Comparison of ENCODE assay signal across 8 mouse cellular contexts in genomic region chr16:34114665-34115064, GRCm38 (mm10).
DNase-seq lines count a peak whose midpoint lies in the region; ATAC-seq and TF ChIP-seq lines count a peak whose summit lies in the region.

No protein-coding gene starts in this region.

- no peaks in the 10 kb centered on the region for H3K36me3 ChIP-seq in intestine, postnatal 0 days (ENCODE audit: control insufficient read depth, insufficient read depth)
- H3K36me3 ChIP-seq in limb, embryonic 13.5 days, result 0 out of 2 replicates have a peak, but pooled peaks cover 6% of the 10 kb centered on the region
- H3K36me3 ChIP-seq in midbrain, postnatal 0 days (ENCODE audit: insufficient read depth, low read length), result peaks cover 10% of the 10 kb centered on the region; the same call in 1 of the 2 replicates

- peaks cover 9% of the 10 kb centered on the region; the same call in 1 of the 2 replicates for H3K27me3 ChIP-seq in intestine, postnatal 0 days (replicated peaks; ENCODE audit: control insufficient read depth, insufficient read depth, low read length)
- no peaks in the 10 kb centered on the region for H3K27me3 ChIP-seq in limb, embryonic 13.5 days
- no peaks in the 10 kb centered on the region for H3K27me3 ChIP-seq in midbrain, postnatal 0 days (ENCODE audit: insufficient read depth, low read length)

- H3K27ac ChIP-seq in gastrocnemius, adult 2 months, result no peak overlapping the region
- no peak overlapping the region for H3K27ac ChIP-seq in intestine, postnatal 0 days (ENCODE audit: low read depth, low read length)
- H3K27ac ChIP-seq in limb, embryonic 13.5 days, result no peak overlapping the region
- H3K27ac ChIP-seq in midbrain, postnatal 0 days (ENCODE audit: low read depth, low read length), result no peak overlapping the region

- peak; percentile 76 to 79 for DNase-seq in B cell, adult 2 months
- peak; percentile 53 for DNase-seq in Muller cell, postnatal 12 days (ENCODE audit: inconsistent ontology term)
- peak; percentile 57 for DNase-seq in cerebellum, adult 9-11 months
- peak; percentile 61 for DNase-seq in gastrocnemius, adult 2 months
- DNase-seq in midbrain, postnatal 0 days (ENCODE audit: low spot score), result peak; percentile 83
- DNase-seq in thymus, postnatal 0 days (ENCODE audit: low spot score), result peak; percentile 70

- intact Hi-C loops in gastrocnemius, adult 2 months (cut with DNase I), result loop anchor here (1.0 kb wide), 1 partner anchor 115 kb away; no protein-coding TSS in a partner anchor

- peak; percentile 89 for TF ChIP-seq CTCF in gastrocnemius, adult 2 months (IDR thresholded peaks at IDR 0.05)
- TF ChIP-seq CTCF in intestine, postnatal 0 days (IDR thresholded peaks at IDR 0.05; ENCODE audit: low read depth), result peak; percentile 93
- peak; percentile 90 for TF ChIP-seq CTCF in midbrain, postnatal 0 days (IDR thresholded peaks at IDR 0.05)

- no peaks in the 10 kb centered on the region for H3K9me3 ChIP-seq in intestine, postnatal 0 days (ENCODE audit: control insufficient read depth)
- H3K9me3 ChIP-seq in limb, embryonic 13.5 days, result no peaks in the 10 kb centered on the region
- H3K9me3 ChIP-seq in midbrain, postnatal 0 days (ENCODE audit: low read length), result no peaks in the 10 kb centered on the region

- no peak overlapping the region for H3K9ac ChIP-seq in intestine, postnatal 0 days (ENCODE audit: low read depth, low read length)
- no peak overlapping the region for H3K9ac ChIP-seq in limb, embryonic 13.5 days
- H3K9ac ChIP-seq in midbrain, postnatal 0 days (replicated peaks; ENCODE audit: low read length, poor library complexity, severe bottlenecking), result no peak overlapping the region

- no peak overlapping the region for H3K4me2 ChIP-seq in intestine, postnatal 0 days (replicated peaks; ENCODE audit: low read depth)
- H3K4me2 ChIP-seq in limb, embryonic 13.5 days (replicated peaks), result no peak overlapping the region
- no peak overlapping the region for H3K4me2 ChIP-seq in midbrain, postnatal 0 days (ENCODE audit: low read depth, low read length, poor library complexity, severe bottlenecking)

- no peaks in the 10 kb centered on the region for H3K4me1 ChIP-seq in intestine, postnatal 0 days (replicated peaks; ENCODE audit: control insufficient read depth, insufficient read depth, low read length)
- 0 out of 2 replicates have a peak, but pooled peaks cover 5% of the 10 kb centered on the region for H3K4me1 ChIP-seq in limb, embryonic 13.5 days
- H3K4me1 ChIP-seq in midbrain, postnatal 0 days (ENCODE audit: insufficient read depth, low read length), result no peaks in the 10 kb centered on the region

- ATAC-seq in intestine, postnatal 0 days, result no peak
- ATAC-seq in limb, embryonic 13.5 days (ENCODE audit: low FRiP score, low read depth), result peak; percentile 75
- peak; percentile 64; the same call in 1 of the 2 replicates for ATAC-seq in midbrain, postnatal 0 days (ENCODE audit: low FRiP score)

- H3K4me3 ChIP-seq in gastrocnemius, adult 2 months, result no peak overlapping the region
- H3K4me3 ChIP-seq in intestine, postnatal 0 days (ENCODE audit: low read depth, low read length), result no peak overlapping the region
- no peak overlapping the region for H3K4me3 ChIP-seq in limb, embryonic 13.5 days
- H3K4me3 ChIP-seq in midbrain, postnatal 0 days (ENCODE audit: low read depth, low read length), result no peak overlapping the region

- 5% methylated on average over 3 of the region's 3 CpGs for WGBS in intestine, postnatal 0 days
- WGBS in limb, embryonic 13.5 days, result 2% methylated on average over 3 of the region's 3 CpGs
- WGBS in midbrain, postnatal 0 days, result 2% methylated on average over 3 of the region's 3 CpGs
